Mouse (Mus musculus): Measurements from ENCODE around the gene Alk. TPM values are rescaled to one million over a fixed set of nuclear protein-coding genes. Genes with fewer than 3 reads are reported as not detected.

Gene Alk
- polyA plus RNA-seq, 1 experiment = not detected

DNA sequence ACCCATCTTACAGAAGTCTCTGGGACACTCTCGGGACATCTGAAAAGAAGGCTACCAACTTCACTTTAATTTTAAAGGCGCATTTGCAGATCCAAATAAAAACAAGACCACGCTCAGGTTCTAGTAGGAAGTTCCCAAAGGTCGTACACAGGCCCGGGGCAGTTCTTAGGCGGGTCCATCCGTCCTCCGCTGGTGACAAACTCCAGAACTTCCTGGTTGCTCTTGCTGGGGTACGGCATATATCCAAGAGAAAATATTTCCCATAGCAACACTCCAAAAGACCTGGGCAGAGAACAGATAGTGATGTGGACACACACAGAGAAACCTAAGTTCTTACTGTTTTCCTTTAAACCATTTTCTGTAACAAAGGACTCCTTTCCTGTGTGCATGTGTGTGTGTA, 729.6 kb downstream of the Alk start:
- Histone ChIP-seq H3K4me3 (ENCODE audit: insufficient read depth, low read depth, low read length) (no peak overlapping the region), H3K4me1 (ENCODE audit: control insufficient read depth, insufficient read depth, insufficient read length, low read length) (no peaks in the 10 kb centered on the region), H3K27ac (replicated peaks; ENCODE audit: low read depth, low read length) (no peak overlapping the region)

DNA sequence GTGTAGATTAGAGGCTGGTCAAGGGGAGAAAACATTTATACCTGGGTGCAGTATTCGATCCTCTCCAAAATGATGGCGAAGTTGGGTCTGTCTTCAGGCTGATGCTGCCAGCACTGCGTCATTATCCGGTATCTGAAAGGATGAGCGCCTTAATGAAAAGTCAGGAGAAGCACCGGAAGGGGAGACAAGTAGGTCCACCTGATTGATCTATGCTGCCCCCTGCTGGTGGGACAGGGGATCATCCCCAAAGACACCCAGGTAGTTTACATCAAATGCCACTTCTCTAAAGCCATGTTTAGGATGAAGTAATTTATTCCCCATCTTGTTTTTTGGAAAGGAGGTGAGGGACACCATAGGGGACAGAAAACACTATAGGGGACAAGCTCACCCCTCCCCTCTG, 730.4 kb downstream of the Alk start:
- Histone ChIP-seq H3K4me1 (ENCODE audit: control insufficient read depth, insufficient read depth, insufficient read length, low read length) (no peaks in the 10 kb centered on the region; the same call in 1 of the 2 replicates), H3K27ac (replicated peaks; ENCODE audit: low read depth, low read length) (no peak overlapping the region)

DNA sequence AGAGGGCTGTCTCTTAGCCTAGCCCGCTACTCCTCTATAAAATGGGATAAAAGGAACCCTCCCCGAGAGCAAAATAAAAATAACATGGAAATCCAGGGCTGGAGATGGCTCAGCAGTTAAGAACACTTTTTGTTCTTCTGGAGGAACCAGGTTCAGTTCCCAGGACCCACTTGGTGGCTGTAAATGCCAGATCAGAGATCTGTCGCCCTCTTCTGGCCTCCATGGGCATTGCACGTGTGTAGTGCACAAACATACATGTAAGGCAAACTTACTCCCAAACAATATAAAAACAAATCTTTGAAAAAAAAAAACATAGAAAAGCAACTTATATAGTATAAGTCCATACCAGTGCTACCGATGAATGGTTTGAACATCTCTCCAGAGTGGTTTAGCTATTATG, 731.5 kb downstream of the Alk start:
- Histone ChIP-seq H3K4me1 (ENCODE audit: control insufficient read depth, insufficient read depth, insufficient read length, low read length) (no peaks in the 10 kb centered on the region; the same call in 1 of the 2 replicates), H3K4me3 (ENCODE audit: insufficient read depth, low read depth, low read length) (no peak overlapping the region), H3K27ac (replicated peaks; ENCODE audit: low read depth, low read length) (no peak overlapping the region)

More for the DNA sequence above, 730.4 kb downstream of the Alk start:
- no peak overlapping the region for H3K4me3 ChIP-seq (ENCODE audit: insufficient read depth, low read depth, low read length)

DNA sequence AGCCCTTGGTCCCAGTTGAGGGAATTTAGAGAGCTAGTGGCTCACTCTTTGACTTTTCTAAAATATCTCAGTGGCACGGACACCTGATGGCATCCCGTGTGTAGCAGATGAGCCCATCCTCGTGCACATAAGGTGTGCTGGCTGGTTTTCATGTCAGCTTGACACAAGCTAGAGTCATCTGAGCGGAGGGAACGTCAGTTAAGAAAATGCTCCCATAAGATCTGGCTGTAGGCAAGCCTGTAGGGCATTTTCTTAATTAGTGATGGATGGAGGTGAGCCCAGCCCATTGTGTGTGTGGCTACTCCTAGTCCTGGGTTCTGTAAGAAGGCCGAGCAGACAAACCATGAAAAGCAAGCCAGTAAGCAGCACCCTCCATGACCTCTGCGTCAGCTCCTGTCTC, 732.4 kb downstream of the Alk start:
- no peak overlapping the region for H3K4me3 ChIP-seq (ENCODE audit: insufficient read depth, low read depth, low read length)
- no peaks in the 10 kb centered on the region; the same call in 1 of the 2 replicates for H3K4me1 ChIP-seq (ENCODE audit: control insufficient read depth, insufficient read depth, insufficient read length, low read length)
- H3K27ac ChIP-seq (replicated peaks; ENCODE audit: low read depth, low read length) = no peak overlapping the region

DNA sequence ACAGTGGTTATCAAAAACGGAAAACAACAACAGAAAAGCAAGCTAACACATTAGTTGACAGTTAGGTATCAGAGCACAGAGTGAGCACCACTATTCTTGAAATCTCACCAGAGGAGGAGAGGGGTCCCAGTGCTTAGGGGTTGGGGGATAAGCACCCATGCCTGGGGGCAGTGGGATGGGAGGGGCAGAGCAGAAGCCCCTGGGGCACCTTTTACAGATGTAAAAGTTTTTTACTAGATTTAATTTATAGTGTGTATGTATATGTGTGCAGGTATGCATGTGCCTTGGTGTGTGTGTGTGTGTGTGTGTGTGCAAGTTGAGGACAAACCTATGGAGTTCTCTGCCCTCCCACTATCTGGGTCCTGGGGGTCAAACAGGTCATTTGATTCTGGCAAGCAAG, 733.8 kb downstream of the Alk start:
- no peak overlapping the region for H3K4me3 ChIP-seq (ENCODE audit: insufficient read depth, low read depth, low read length)
- no peak overlapping the region for H3K27ac ChIP-seq (replicated peaks; ENCODE audit: low read depth, low read length)
- no peaks in the 10 kb centered on the region; the same call in 1 of the 2 replicates for H3K4me1 ChIP-seq (ENCODE audit: control insufficient read depth, insufficient read depth, insufficient read length, low read length)

DNA sequence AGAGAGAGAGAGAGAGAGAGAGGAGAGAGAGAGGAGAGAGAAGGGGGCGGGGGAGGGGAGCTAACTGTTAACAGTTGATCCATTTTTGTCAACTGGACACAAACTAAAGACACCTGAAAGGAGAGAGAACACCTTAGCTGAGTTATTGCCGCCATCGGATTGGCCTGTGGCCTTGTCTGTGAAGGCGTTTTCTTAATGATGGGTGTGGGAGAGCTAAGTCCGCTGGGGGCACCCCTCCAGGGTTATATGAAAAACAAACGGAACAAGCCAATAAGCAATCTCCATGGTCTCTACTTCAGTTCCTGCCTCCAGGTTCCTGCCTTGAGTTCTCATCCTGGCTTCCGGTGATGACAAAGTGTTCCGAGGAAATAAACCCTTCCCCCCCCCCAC, 734.2 kb downstream of the Alk start:
- H3K27ac ChIP-seq (replicated peaks; ENCODE audit: low read depth, low read length) = no peak overlapping the region
- no peaks in the 10 kb centered on the region; the same call in 1 of the 2 replicates for H3K4me1 ChIP-seq (ENCODE audit: control insufficient read depth, insufficient read depth, insufficient read length, low read length)
- no peak overlapping the region for H3K4me3 ChIP-seq (ENCODE audit: insufficient read depth, low read depth, low read length)

DNA sequence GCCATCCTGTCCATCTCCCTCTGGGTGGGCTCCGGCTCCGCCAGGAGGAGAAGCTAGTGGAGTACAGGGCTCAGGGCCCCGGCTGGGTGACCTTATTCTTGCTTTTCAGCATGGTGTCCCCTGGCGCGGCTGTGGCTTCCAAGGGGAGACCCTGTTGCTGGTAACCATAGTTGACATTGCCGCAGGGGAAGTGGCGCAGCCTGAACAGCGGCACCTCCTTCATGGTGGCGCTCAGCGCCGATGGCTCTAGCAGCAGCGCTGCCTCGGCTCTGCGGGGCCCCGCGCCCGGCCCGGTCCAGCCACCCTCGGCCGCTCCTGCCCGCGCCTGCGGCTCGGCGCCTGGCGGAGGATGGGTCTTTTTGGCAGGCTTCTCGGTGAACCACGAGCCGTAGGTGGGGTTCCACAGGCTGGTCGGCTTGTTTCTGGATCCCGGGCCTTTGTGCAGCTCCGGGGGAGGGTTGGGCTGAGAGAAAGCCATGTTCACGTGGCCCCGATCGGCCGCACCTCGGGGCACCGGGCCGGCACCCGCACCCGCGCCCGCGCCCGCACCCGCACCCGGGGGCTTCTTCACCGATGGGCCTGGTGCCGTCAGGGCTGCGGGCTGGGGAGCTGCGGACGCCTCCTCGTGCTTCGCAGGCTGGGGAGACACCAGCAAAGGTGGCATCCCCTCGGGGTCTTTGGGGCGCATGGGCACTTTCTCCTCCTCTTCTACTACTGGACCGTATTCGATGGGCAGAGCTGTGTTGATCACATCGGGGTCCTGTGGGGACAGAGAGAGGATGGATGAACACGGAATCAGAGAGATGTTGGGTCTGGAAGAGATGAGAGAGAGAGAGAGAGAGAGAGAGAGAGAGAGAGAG, 734.8 kb downstream of the Alk start:
- H3K27ac ChIP-seq (replicated peaks; ENCODE audit: low read depth, low read length) = no peak overlapping the region
- H3K4me1 ChIP-seq (ENCODE audit: control insufficient read depth, insufficient read depth, insufficient read length, low read length) = no peaks in the 10 kb centered on the region; the same call in 1 of the 2 replicates
- H3K4me3 ChIP-seq (ENCODE audit: insufficient read depth, low read depth, low read length) = peak overlapping the region; percentile 17; the same call in 1 of the 2 replicates

DNA sequence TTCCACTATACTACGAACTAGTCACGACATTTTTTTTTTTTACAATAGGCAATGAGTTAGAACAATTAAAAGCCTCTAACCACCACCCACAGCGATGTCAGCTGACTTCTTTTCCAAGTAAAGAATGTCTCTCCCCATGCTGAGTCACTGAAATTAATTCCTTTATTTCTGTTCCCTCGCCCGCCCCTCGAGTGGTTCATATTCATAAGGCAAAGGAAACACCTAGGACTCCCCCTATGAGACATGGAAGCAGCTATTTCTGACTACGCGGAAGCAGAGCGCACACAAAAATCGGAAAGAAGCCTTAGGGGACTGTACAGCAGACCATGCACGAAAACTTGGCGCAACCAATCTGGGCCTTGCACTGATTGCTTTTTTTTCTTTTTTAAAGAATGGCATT, 735.6 kb downstream of the Alk start:
- H3K4me1 ChIP-seq (ENCODE audit: control insufficient read depth, insufficient read depth, insufficient read length, low read length) = no peaks in the 10 kb centered on the region; the same call in 1 of the 2 replicates
- H3K27ac ChIP-seq (replicated peaks; ENCODE audit: low read depth, low read length) = no peak overlapping the region
- no peak overlapping the region for H3K4me3 ChIP-seq (ENCODE audit: insufficient read depth, low read depth, low read length)

DNA sequence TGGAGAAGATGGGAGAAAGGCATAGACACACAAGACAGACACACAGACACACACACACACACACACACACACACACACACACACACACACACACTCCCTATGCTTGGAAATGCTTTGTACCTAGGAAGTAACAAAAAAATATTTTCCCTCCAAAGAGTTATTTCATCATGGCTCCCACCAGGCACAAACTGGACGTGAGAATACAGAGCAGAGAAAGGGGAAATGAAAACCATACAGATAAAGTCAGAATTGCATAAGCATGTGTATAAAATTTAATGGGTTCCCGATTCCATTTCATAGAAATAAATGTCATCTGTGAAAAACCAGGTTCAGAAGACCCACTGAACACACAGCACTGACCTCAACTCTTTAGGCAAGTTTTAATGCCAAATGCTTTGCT, 736.5 kb downstream of the Alk start:
- H3K4me3 ChIP-seq (ENCODE audit: insufficient read depth, low read depth, low read length) = no peak overlapping the region
- no peak overlapping the region for H3K27ac ChIP-seq (replicated peaks; ENCODE audit: low read depth, low read length)
- H3K4me1 ChIP-seq (ENCODE audit: control insufficient read depth, insufficient read depth, insufficient read length, low read length) = no peaks in the 10 kb centered on the region; the same call in 1 of the 2 replicates

DNA sequence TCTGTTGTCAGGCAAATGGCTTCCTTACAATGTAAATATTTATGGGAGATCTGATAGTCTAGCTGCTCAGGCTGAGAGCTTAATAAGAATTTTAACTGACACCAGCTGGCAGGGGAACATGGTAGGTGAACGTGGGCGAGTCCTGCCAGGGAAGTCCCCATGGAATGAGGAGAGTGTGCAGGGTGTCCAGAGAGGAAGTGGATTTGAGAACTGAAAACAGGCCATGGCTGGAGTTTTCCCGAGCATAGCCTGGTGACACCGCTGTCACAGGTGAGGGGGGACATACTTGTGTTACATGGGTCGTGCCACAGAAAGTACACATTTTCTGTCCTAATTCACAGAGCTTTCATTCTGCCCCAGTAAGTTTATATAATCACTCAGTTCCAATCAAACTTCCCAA, 739.0 kb downstream of the Alk start:
- H3K4me1 ChIP-seq (ENCODE audit: control insufficient read depth, insufficient read depth, insufficient read length, low read length) = no peaks in the 10 kb centered on the region; the same call in 1 of the 2 replicates
- H3K4me3 ChIP-seq (ENCODE audit: insufficient read depth, low read depth, low read length) = no peak overlapping the region
- H3K27ac ChIP-seq (replicated peaks; ENCODE audit: low read depth, low read length) = no peak overlapping the region

DNA sequence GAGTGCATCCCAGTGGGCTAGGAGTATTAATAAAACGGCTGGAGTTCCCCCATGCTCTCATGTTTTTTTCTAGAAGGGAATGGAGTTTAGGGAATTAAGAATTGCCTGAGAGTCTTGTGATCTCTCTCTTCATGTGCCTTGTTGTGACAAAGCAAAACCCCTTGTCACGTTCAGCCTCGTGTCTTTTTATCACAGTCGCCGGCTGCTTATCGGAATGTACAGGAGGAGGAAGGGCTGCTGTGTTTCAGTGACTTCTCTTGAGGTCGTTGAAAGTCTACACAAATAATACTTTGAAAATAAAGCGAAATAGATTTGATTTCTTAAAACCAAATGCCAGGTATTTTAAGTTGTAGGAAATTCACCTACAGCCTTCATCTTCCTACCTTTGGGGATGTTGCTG, 740.4 kb downstream of the Alk start:
- no peak overlapping the region for H3K27ac ChIP-seq (replicated peaks; ENCODE audit: low read depth, low read length)
- H3K4me1 ChIP-seq (ENCODE audit: control insufficient read depth, insufficient read depth, insufficient read length, low read length) = no peaks in the 10 kb centered on the region
- no peak overlapping the region for H3K4me3 ChIP-seq (ENCODE audit: insufficient read depth, low read depth, low read length)

DNA sequence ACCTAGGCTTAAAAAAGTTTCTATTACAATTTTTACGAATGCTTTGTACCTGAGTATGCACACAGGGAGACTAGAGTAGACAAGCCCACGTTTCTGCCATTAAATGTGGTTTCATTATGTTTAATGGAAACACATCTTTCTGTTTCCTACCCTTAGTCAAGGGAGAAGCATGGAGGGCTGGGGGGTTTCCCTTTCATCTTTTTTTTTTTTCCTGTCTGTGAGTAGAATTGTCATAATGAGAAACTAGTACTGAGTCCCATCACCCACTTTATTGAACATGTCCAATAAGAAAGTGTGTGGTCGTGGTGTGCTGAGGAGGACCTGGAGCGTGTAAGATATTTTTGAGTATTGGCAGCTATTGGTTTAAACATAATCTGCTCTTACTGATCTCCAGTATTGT, 741.5 kb downstream of the Alk start:
- Histone ChIP-seq H3K4me3 (ENCODE audit: insufficient read depth, low read depth, low read length) (no peak overlapping the region), H3K27ac (replicated peaks; ENCODE audit: low read depth, low read length) (no peak overlapping the region), H3K4me1 (ENCODE audit: control insufficient read depth, insufficient read depth, insufficient read length, low read length) (no peaks in the 10 kb centered on the region)

DNA sequence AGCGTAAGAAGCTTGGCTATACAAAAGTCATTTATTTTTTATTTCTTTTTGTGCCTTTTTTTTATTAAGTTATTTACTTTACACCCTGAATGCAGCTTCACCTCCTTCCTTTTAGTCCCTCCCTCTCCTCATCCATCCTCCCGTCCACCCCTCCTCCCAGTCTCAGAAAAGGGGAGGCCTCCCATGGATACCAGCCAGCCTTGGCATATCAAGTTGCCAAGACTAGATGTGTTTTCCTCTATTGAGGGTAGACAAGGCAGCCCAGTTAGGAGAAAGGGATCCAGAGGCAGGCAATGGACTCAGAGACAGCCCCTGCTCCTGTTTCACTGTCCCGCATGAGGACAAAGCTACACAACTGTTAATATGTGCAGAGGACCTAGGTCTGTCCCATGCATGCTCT, 742.2 kb downstream of the Alk start:
- Histone ChIP-seq H3K4me3 (ENCODE audit: insufficient read depth, low read depth, low read length) (no peak overlapping the region), H3K4me1 (ENCODE audit: control insufficient read depth, insufficient read depth, insufficient read length, low read length) (no peaks in the 10 kb centered on the region), H3K27ac (replicated peaks; ENCODE audit: low read depth, low read length) (no peak overlapping the region)

DNA sequence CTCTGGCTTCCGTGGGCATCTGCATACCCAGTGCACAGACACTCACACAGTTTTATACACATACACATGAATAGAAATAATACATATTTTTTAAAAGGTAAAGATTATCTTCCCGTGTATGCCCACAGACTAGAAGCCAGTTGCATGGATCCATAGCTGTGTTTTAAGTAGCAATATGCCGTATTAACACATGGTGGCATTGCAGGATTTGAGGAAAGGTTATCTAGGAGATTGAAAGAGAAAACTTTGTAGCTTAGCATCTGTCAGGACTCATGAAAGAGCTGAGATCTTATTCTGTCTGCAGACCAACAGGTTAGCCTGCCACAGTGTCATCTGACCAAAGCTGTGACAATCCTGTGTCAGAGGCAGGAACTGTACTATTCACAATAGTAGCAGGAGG, 772.5 kb downstream of the Alk start:
- Histone ChIP-seq H3K4me1 (ENCODE audit: control insufficient read depth, insufficient read depth, insufficient read length, low read length) (no peaks in the 10 kb centered on the region), H3K4me3 (ENCODE audit: insufficient read depth, low read depth, low read length) (no peak overlapping the region), H3K27ac (replicated peaks; ENCODE audit: low read depth, low read length) (no peak overlapping the region)

DNA sequence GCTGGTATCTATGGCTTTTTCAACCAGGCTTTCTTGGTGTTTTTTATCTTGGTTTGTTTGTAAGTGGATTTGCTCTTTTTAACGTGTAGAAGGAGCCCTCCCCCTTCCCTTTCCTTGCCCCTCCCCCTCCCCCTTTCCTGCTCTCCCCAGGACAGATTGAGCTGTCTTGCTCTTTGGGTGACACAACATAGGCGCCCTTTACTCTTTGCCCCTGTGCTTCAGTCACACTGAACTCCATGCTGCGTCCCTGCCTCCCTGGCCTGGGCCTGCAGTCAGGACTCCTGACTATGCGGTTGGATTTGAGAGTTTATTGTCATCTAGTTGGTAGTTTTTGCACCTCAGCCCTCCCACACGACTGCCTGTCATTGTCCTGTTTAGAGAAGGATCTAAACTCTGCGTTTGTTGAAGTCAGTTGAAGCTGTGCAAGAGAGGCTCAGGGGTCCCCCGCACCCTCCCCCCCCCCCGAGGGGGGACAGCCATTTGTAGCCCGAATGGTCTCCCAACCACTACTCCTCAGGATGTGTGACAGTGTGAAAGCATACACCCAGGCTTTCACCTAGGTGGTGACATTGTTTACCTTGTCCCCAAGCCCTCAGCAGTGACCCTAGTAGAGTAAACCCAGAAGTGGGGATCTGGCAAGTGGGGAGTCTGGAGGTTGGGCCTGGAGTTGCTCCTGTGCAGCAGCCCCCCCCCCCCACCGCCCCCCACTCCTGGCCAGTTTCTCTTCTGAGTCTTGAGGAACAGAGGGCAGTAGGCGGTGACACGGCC, 775.6 kb downstream of the Alk start:
- Histone ChIP-seq H3K27ac (replicated peaks; ENCODE audit: low read depth, low read length) (no peak overlapping the region), H3K4me1 (ENCODE audit: control insufficient read depth, insufficient read depth, insufficient read length, low read length) (no peaks in the 10 kb centered on the region), H3K4me3 (ENCODE audit: insufficient read depth, low read depth, low read length) (no peak overlapping the region)

All from brown adipose tissue, adult 24 weeks (tissue).